In genomic region chr4:111251917-111252316, GRCm38 (mm10) we compare ENCODE assay signal across 20 mouse cellular contexts.
DNase-seq lines count a peak whose midpoint lies in the region; ATAC-seq lines count a peak whose summit lies in the region.
"Had no signal": no experiment of that assay in that cellular context is flagged by ENCODE, and none has a peak within 500 bp of the region (broad histone marks: within the 10 kb centered on the region; RNA-seq: fewer than 3 reads in every experiment).

No protein-coding gene starts in this region.

- 88% methylated on average over 5 of the region's 5 CpGs for WGBS in midbrain, embryonic 10.5 days
- 68% methylated on average over 5 of the region's 5 CpGs for WGBS in midbrain, embryonic 16.5 days
- WGBS in hindbrain, embryonic 14.5 days = 37% methylated on average over 5 of the region's 5 CpGs
- WGBS in neural tube, embryonic 12.5 days = 65% methylated on average over 5 of the region's 5 CpGs

- no peak for ATAC-seq in midbrain, embryonic 16.5 days
- ATAC-seq in hindbrain, embryonic 14.5 days (ENCODE audit: low FRiP score) = peak; percentile 86
- ATAC-seq in neural tube, embryonic 12.5 days (ENCODE audit: low FRiP score, low read depth) = peak; percentile 93
- ATAC-seq: intestine, embryonic 16.5 days; lung, postnatal 0 days had no signal

- no peak overlapping the region for H3K9ac ChIP-seq in midbrain, embryonic 16.5 days (ENCODE audit: low read depth, low read length)
- no peak overlapping the region for H3K9ac ChIP-seq in hindbrain, embryonic 14.5 days
- no peak overlapping the region for H3K9ac ChIP-seq in neural tube, embryonic 12.5 days
- H3K9ac ChIP-seq: heart, embryonic 12.5 days; liver, embryonic 15.5 days had no signal

- peaks cover 10% of the 10 kb centered on the region for H3K4me1 ChIP-seq in midbrain, embryonic 10.5 days
- 0 out of 2 replicates have a peak, but pooled peaks cover 2% of the 10 kb centered on the region for H3K4me1 ChIP-seq in midbrain, embryonic 16.5 days (ENCODE audit: control insufficient read depth, insufficient read depth, low read length)
- H3K4me1 ChIP-seq in hindbrain, embryonic 14.5 days (replicated peaks; ENCODE audit: control insufficient read depth, insufficient read depth, low read length) = no peaks in the 10 kb centered on the region; the same call in 1 of the 2 replicates
- H3K4me1 ChIP-seq in neural tube, embryonic 12.5 days = peaks cover 6% of the 10 kb centered on the region; the same call in 1 of the 2 replicates
- H3K4me1 ChIP-seq: liver, embryonic 15.5 days had no signal

- H3K27ac ChIP-seq in midbrain, embryonic 10.5 days (replicated peaks) = no peak overlapping the region
- H3K27ac ChIP-seq in midbrain, embryonic 16.5 days (ENCODE audit: low read length) = no peak overlapping the region
- H3K27ac ChIP-seq in hindbrain, embryonic 14.5 days = peak overlapping the region; percentile 51; the same call in 1 of the 2 replicates
- H3K27ac ChIP-seq in neural tube, embryonic 12.5 days = peak overlapping the region; percentile 7; the same call in 1 of the 2 replicates
- H3K27ac ChIP-seq: gastrocnemius, adult 2 months; kidney, postnatal 0 days; liver, embryonic 15.5 days had no signal

- no peak overlapping the region for H3K4me2 ChIP-seq in midbrain, embryonic 16.5 days (ENCODE audit: low read length)
- H3K4me2 ChIP-seq in hindbrain, embryonic 14.5 days (replicated peaks) = no peak overlapping the region
- no peak overlapping the region for H3K4me2 ChIP-seq in neural tube, embryonic 12.5 days (replicated peaks)
- H3K4me2 ChIP-seq: heart, embryonic 12.5 days; liver, embryonic 15.5 days had no signal

- no peaks in the 10 kb centered on the region for H3K9me3 ChIP-seq in midbrain, embryonic 10.5 days (replicated peaks)
- H3K9me3 ChIP-seq in midbrain, embryonic 16.5 days (replicated peaks; ENCODE audit: control insufficient read depth, low read length, poor library complexity, severe bottlenecking) = no peaks in the 10 kb centered on the region
- no peaks in the 10 kb centered on the region for H3K9me3 ChIP-seq in hindbrain, embryonic 14.5 days (ENCODE audit: control insufficient read depth, low read length)
- H3K9me3 ChIP-seq in neural tube, embryonic 12.5 days = no peaks in the 10 kb centered on the region
- H3K9me3 ChIP-seq: heart, embryonic 12.5 days; liver, embryonic 15.5 days had no signal

- peak; percentile 36 for DNase-seq in embryo, embryonic 10 days (ENCODE audit: low spot score)
- no peak for DNase-seq in embryo, embryonic 9.5 days (ENCODE audit: extremely low spot score)
- DNase-seq in midbrain, embryonic 10.5 days (ENCODE audit: low spot score) = peak; percentile 11
- peak; percentile 53 for DNase-seq in hindbrain, embryonic 14.5 days (ENCODE audit: low spot score)
- no peak for DNase-seq in left cerebral cortex, adult 18-20 months (ENCODE audit: low spot score in 2 of 2)
- DNase-seq in lung, postnatal 10 days = no peak
- DNase-seq: adrenal gland, adult 2 months; cerebellum, postnatal 14 days; gastrocnemius, adult 2 months; right cerebral cortex, adult 18-20 months; spleen, adult 18-20 months; thymus, adult 18-20 months had no signal

- H3K27me3 ChIP-seq in midbrain, embryonic 10.5 days (ENCODE audit: low read depth, poor library complexity, severe bottlenecking) = no peaks in the 10 kb centered on the region
- no peaks in the 10 kb centered on the region for H3K27me3 ChIP-seq in midbrain, embryonic 16.5 days (ENCODE audit: control insufficient read depth, insufficient read depth, low read depth, low read length)
- H3K27me3 ChIP-seq in hindbrain, embryonic 14.5 days (ENCODE audit: control insufficient read depth, insufficient read depth, low read length) = no peaks in the 10 kb centered on the region
- no peaks in the 10 kb centered on the region for H3K27me3 ChIP-seq in neural tube, embryonic 12.5 days (replicated peaks)
- H3K27me3 ChIP-seq: CH12.LX; heart, embryonic 12.5 days; liver, embryonic 15.5 days had no signal

- no peaks in the 10 kb centered on the region for H3K36me3 ChIP-seq in midbrain, embryonic 10.5 days
- H3K36me3 ChIP-seq in midbrain, embryonic 16.5 days (ENCODE audit: control insufficient read depth, insufficient read depth, low read length) = no peaks in the 10 kb centered on the region
- H3K36me3 ChIP-seq in hindbrain, embryonic 14.5 days (replicated peaks; ENCODE audit: control insufficient read depth, insufficient read depth) = no peaks in the 10 kb centered on the region
- no peaks in the 10 kb centered on the region for H3K36me3 ChIP-seq in neural tube, embryonic 12.5 days
- H3K36me3 ChIP-seq: heart, embryonic 12.5 days; liver, embryonic 15.5 days had no signal

- H3K4me3 ChIP-seq in midbrain, embryonic 10.5 days = no peak overlapping the region
- H3K4me3 ChIP-seq in midbrain, embryonic 16.5 days (ENCODE audit: low read depth, low read length) = no peak overlapping the region
- H3K4me3 ChIP-seq in hindbrain, embryonic 14.5 days (replicated peaks; ENCODE audit: low read length) = no peak overlapping the region
- H3K4me3 ChIP-seq in neural tube, embryonic 12.5 days = no peak overlapping the region
- H3K4me3 ChIP-seq: gastrocnemius, adult 2 months; heart, embryonic 12.5 days; liver, embryonic 15.5 days had no signal

Comparison
In these comparisons a context has a peak if more than half of its experiments do, and no peak if none do; other contexts are left out.
1. DNase-seq: peak in embryo, embryonic 10 days (single experiment), midbrain, embryonic 10.5 days (single experiment) and hindbrain, embryonic 14.5 days (single experiment); none in embryo, embryonic 9.5 days (single experiment), left cerebral cortex, adult 18-20 months (0 of 2) and lung, postnatal 10 days (single experiment).
2. H3K27ac ChIP-seq: peak in hindbrain, embryonic 14.5 days (single experiment) and neural tube, embryonic 12.5 days (single experiment); none in midbrain, embryonic 10.5 days (single experiment) and midbrain, embryonic 16.5 days (single experiment).